Mouse (Mus musculus) embryonic stem cell, embryonic (primary cell): ENCODE results near the gene Plcb1.

ENCODE experiments used
- CTCF ChIA-PET, 4 experiments: fragments of 300-600 bp in 2 of 4; fragments of 350-600 bp in 2 of 4; sonication (Branson Sonifier 250); formaldehyde crosslinking; loops; one replicate each; lab custom pipeline; 2022; ENCODE audit warnings: inconsistent platforms in 2 of 4; lab: Charles Lee
- POLR2A ChIA-PET, 4 experiments: fragments of 300-600 bp in 2 of 4; fragments of 350-600 bp in 2 of 4; sonication (Branson Sonifier 250); formaldehyde crosslinking; loops; one replicate each; lab custom pipeline; 2022; ENCODE audit warnings: antibody characterized with exemption in 4 of 4, inconsistent platforms in 1 of 4; lab: Charles Lee

The Plcb1 gene

GRCm38 (mm10) chr2:135485248-135485647 is 699.4 kb downstream of the Plcb1 start:
- CTCF ChIA-PET: no interaction called here
- POLR2A ChIA-PET: no interaction called here

DNA sequence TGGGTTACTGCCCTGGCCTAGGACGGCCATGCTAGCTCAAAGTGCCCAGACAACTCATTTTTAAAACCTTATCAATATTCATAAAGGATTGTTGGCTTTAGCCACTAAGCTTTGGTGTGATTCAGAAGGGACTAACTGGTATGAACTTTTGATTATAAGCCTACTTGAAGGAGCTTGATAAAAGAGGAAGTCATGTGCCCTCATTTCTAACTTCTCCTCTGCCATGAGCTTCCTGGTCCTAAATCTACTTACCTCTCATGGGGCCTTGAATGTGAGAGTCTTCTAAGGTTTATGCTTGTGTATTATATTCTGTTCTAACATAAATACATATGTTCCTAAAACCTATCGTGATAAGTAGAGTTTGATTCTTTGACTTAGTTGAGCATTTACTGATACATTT is 702.4 kb downstream of the Plcb1 start:
- ChIA-PET CTCF (interaction anchor here in 1 of 4 experiments (0.6 kb wide), 2 partner anchors 10 to 21 kb away, joined by 3 to 5 read pairs; no protein-coding TSS in a partner anchor), POLR2A (interaction anchor here in 2 of 4 experiments (0.7 to 1.1 kb wide), 2 partner anchors 15 to 470 kb away, joined by 3 read pairs; no protein-coding TSS in a partner anchor)

- CTCF ChIA-PET: no interaction called here
Observed at GRCm38 (mm10) chr2:135489127-135489526, 703.3 kb downstream of the Plcb1 start.

GRCm38 (mm10) chr2:135492777-135493176 is 706.9 kb downstream of the Plcb1 start:
- POLR2A ChIA-PET: no interaction called here
- CTCF ChIA-PET: no interaction called here

More at GRCm38 (mm10) chr2:135489127-135489526, 703.3 kb downstream of the Plcb1 start:
- POLR2A ChIA-PET: no interaction called here

GRCm38 (mm10) chr2:135496553-135496952 is 710.7 kb downstream of the Plcb1 start:
- POLR2A ChIA-PET: no interaction called here
- CTCF ChIA-PET: no interaction called here

DNA sequence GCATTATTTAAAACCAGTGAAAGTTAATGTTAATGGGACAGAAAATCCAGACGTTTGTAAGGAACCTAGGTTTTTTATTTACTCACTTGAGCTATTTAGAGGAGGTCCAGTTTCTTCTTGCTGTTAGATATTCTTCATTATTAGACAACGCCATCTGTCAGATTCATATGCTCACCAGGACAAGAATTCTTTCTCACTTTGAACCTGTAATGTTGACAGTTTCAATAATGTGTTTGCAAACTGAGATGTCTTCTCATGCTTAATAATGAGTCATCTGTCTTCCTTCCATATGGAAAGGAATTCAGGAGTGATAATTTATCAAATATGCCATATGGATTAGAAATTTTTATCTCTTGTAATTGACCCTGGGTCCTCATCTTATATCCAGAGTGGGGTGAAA is 711.4 kb downstream of the Plcb1 start:
- CTCF ChIA-PET: no interaction called here
- POLR2A ChIA-PET: no interaction called here

DNA sequence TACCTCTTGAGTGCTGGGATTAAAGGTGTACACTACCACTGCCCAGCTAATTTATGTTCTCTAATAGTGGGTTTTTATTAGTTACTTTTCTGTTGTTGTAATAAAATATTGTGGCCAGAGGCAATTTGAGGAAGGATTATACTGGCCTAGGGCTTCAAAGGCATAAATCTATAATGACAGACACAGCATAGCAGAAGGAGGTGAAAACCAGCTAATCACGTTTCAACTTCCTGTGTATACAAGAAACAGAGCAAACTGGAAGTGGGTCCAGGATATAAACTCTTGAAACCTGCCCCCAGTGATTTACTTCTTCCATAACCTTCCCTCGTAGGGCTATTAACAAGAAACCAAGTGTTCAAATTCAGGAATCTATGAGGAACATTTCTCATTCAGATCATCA is 715.0 kb downstream of the Plcb1 start:
- CTCF ChIA-PET: no interaction called here
- POLR2A ChIA-PET: no interaction called here

DNA sequence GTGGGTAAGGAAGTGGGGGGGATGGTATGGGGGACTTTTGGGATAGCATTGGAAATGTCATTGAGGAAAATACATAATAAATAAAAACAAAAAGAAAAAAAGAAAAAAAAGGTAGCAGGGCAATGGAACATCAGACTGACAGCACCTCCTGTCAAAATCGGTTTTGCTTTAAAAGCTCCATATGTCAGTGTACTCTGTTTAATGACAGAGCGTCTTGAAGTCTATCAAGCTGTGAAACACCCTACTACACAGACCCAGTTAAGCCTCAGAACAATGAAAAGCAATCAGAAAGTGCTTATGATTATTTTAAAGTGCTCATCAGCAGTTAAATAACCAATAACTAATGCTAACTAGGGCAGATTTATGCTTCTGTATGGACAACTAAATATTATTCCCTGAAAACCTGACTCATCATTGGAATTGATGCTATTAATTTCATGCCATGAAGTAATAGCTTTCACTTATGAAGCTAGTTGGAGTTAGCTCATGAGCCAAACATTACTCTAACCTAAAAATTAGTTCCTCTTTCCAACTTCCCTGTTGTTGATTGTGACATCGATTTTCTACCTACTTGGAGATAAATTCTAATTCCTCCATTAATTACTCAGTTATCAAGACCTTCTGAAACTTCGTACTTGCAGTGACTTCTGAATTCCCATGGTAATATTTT is 717.6 kb downstream of the Plcb1 start:
- ChIA-PET CTCF (no interaction called here), POLR2A (no interaction called here)

DNA sequence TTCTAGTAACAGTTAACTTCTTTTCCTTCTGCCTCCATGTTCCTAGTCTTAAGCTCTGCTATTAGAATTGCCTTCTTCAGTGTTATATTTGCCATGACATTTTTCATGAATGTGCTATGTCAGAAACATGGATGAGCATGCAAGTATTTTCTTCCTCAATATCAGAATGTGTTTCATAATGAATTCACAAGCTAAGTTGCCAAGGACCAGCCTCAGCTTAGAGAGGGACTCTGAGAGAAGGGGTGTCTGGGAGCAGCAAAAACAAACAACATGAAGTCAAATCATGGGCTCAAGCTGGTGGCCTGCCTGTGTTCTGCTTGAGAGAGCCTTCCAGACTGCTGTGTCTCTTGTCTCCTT is 718.1 kb downstream of the Plcb1 start:
- POLR2A ChIA-PET: no interaction called here

DNA sequence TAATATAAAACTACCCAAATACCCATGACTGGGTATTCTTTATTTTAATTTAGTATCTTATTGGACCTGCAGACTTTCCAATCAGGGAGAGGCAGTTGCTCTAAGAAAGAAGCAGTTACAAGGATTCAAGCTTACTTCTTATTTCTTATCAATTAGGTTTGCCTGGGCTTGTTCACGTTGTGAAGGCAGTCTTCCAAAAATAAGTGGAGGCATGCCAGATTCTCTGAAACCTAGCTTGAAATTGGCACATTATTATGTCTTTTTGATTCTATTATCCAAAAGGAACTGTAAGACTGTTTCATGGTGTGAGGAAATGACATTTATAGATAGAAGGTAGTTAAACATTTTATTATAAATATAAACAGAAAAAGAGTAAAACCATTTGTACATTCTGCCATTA is 721.2 kb downstream of the Plcb1 start:
- ChIA-PET CTCF (interaction anchor here in 1 of 4 experiments (0.5 kb wide), 1 partner anchor 38 kb away, joined by 3 read pairs; no protein-coding TSS in a partner anchor), POLR2A (no interaction called here)

More for the DNA sequence above, 718.1 kb downstream of the Plcb1 start:
- CTCF ChIA-PET: no interaction called here

DNA sequence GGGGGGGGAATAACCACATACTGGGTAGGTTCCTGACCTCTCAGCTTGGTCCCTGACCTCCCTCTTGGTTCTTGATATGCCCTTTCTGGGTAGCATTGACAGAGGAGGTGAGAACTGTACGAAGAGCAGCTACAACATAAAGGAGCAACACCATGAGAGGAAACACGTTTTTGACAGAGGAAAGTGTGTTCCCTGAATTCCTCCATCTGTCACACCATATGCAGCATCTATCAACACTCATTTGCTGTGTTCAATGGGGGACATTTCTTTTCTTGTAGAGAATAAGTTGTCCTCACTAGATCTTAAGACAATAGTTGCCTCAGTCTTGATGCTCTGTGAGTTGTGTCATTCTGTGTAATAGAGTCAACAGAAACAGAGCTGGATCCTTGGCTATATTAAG is 733.1 kb downstream of the Plcb1 start:
- ChIA-PET CTCF (no interaction called here), POLR2A (interaction anchor here in 2 of 4 experiments (0.6 to 1.9 kb wide), 2 partner anchors 10 to 463 kb away, joined by 3 to 4 read pairs; no protein-coding TSS in a partner anchor)
